Mouse (Mus musculus): ENCODE data around the gene Hist1h3f. TPM values are rescaled to one million over a fixed set of nuclear protein-coding genes. Genes with fewer than 3 reads are reported as not detected.

Gene Hist1h3f
- total RNA-seq (2021): 10 to 100 TPM; 17.9 to 18.2 TPM

- intact Hi-C loops (cut with DNase I): no loop called here
Observed at GRCm38 (mm10) chr13:23543965-23544786, at the start of gene Hist1h3f. Gene Hist1h3f (plus strand): TSS chr13:23544052.

GRCm38 (mm10) chr13:23495526-23495925, 48.3 kb upstream of the Hist1h3f start:
- intact Hi-C loops (cut with DNase I): no loop called here
- no peak for DNase-seq (ENCODE audit: low spot score in 2 of 2)

More at GRCm38 (mm10) chr13:23543965-23544786, at the start of gene Hist1h3f:
- peak; percentile 73 to 76 for DNase-seq (ENCODE audit: low spot score in 2 of 2)

GRCm38 (mm10) chr13:23497656-23498321, 46.1 kb upstream of the Hist1h3f start:
- peak in 1 of 2 experiments; percentile 22 for DNase-seq (ENCODE audit: low spot score in 2 of 2)
- intact Hi-C loops (cut with DNase I): no loop called here

GRCm38 (mm10) chr13:23498653-23499052, 45.2 kb upstream of the Hist1h3f start:
- intact Hi-C loops (cut with DNase I): no loop called here
- DNase-seq (ENCODE audit: low spot score in 2 of 2): no peak

- DNase-seq (ENCODE audit: low spot score in 2 of 2): no peak
- intact Hi-C loops (cut with DNase I): loop anchor here (5.0 kb wide), 1 partner anchor 38 kb away; no protein-coding TSS in a partner anchor
Observed at GRCm38 (mm10) chr13:23499943-23500342, 43.9 kb upstream of the Hist1h3f start.

GRCm38 (mm10) chr13:23500424-23501200, 43.2 kb upstream of the Hist1h3f start:
- DNase-seq (ENCODE audit: low spot score in 2 of 2): peak; percentile 75 to 78
- intact Hi-C loops (cut with DNase I): loop anchor here (5.0 kb wide), 1 partner anchor 38 kb away; no protein-coding TSS in a partner anchor

GRCm38 (mm10) chr13:23501511-23501910, 42.3 kb upstream of the Hist1h3f start:
- no peak for DNase-seq (ENCODE audit: low spot score in 2 of 2)
- intact Hi-C loops (cut with DNase I): loop anchor here (5.0 kb wide), 1 partner anchor 39 kb away; no protein-coding TSS in a partner anchor

- no peak for DNase-seq (ENCODE audit: low spot score in 2 of 2)
- intact Hi-C loops (cut with DNase I): loop anchor here (5.0 kb wide), 1 partner anchor 40 kb away; no protein-coding TSS in a partner anchor
Observed at GRCm38 (mm10) chr13:23502031-23502567, 41.8 kb upstream of the Hist1h3f start.

GRCm38 (mm10) chr13:23502916-23503315, 40.9 kb upstream of the Hist1h3f start:
- intact Hi-C loops (cut with DNase I): loop anchor here (5.0 kb wide), 1 partner anchor 41 kb away; no protein-coding TSS in a partner anchor
- DNase-seq (ENCODE audit: low spot score in 2 of 2): no peak

GRCm38 (mm10) chr13:23503797-23504196, 40.1 kb upstream of the Hist1h3f start:
- peak in 1 of 2 experiments; percentile 41 for DNase-seq (ENCODE audit: low spot score in 2 of 2)
- intact Hi-C loops (cut with DNase I): loop anchor here (5.0 kb wide), 1 partner anchor 41 kb away; no protein-coding TSS in a partner anchor

GRCm38 (mm10) chr13:23505662-23506345, 38.0 kb upstream of the Hist1h3f start:
- intact Hi-C loops (cut with DNase I): no loop called here
- no peak for DNase-seq (ENCODE audit: low spot score in 2 of 2)

- intact Hi-C loops (cut with DNase I): no loop called here
- no peak for DNase-seq (ENCODE audit: low spot score in 2 of 2)
Observed at GRCm38 (mm10) chr13:23506351-23506750, 37.5 kb upstream of the Hist1h3f start.

- DNase-seq (ENCODE audit: low spot score in 2 of 2): no peak
- intact Hi-C loops (cut with DNase I): no loop called here
Observed at GRCm38 (mm10) chr13:23506819-23507515, 36.9 kb upstream of the Hist1h3f start.

- intact Hi-C loops (cut with DNase I): no loop called here
- DNase-seq (ENCODE audit: low spot score in 2 of 2): no peak
Observed at GRCm38 (mm10) chr13:23510127-23510526, 33.7 kb upstream of the Hist1h3f start.

- DNase-seq (ENCODE audit: low spot score in 2 of 2): no peak
- intact Hi-C loops (cut with DNase I): no loop called here
Observed at GRCm38 (mm10) chr13:23513517-23513916, 30.3 kb upstream of the Hist1h3f start.

GRCm38 (mm10) chr13:23515281-23515680, 28.6 kb upstream of the Hist1h3f start:
- DNase-seq (ENCODE audit: low spot score in 2 of 2): no peak
- intact Hi-C loops (cut with DNase I): loop anchor here (5.0 kb wide), 1 partner anchor 1493 kb away; no protein-coding TSS in a partner anchor

GRCm38 (mm10) chr13:23515826-23516620, 27.8 kb upstream of the Hist1h3f start:
- no peak for DNase-seq (ENCODE audit: low spot score in 2 of 2)
- intact Hi-C loops (cut with DNase I): loop anchor here (5.0 kb wide), 1 partner anchor 1494 kb away; no protein-coding TSS in a partner anchor
